ENCODE assay signal across 7 mouse cellular contexts in genomic region chr10:91033942-91034341, GRCm38 (mm10). TPM values are rescaled to one million over a fixed set of nuclear protein-coding genes. Genes with fewer than 3 reads are reported as not detected.
DNase-seq lines count a peak whose midpoint lies in the region; ATAC-seq and TF ChIP-seq lines count a peak whose summit lies in the region.

No protein-coding gene starts in this region.

- no peak overlapping the region for H3K27ac ChIP-seq in forebrain, embryonic 15.5 days (replicated peaks)
- H3K27ac ChIP-seq in hindbrain, embryonic 16.5 days (ENCODE audit: low read depth, low read length), result no peak overlapping the region
- H3K27ac ChIP-seq in midbrain, embryonic 10.5 days (replicated peaks), result no peak overlapping the region

- peak; percentile 59 for ATAC-seq in Patski
- ATAC-seq in forebrain, embryonic 15.5 days (replicated peaks), result peak; percentile 73
- ATAC-seq in hindbrain, embryonic 16.5 days, result peak; percentile 90

- in situ Hi-C loops in Patski (cut with MboI; ENCODE audit: low pct_unique_long_range_greater_than_20kb), result loop anchor here (5.0 kb wide), 1 partner anchor 172 kb away; no protein-coding TSS in a partner anchor

- H3K9me3 ChIP-seq in forebrain, embryonic 15.5 days, result no peaks in the 10 kb centered on the region
- H3K9me3 ChIP-seq in hindbrain, embryonic 16.5 days (ENCODE audit: control insufficient read depth, low read length), result no peaks in the 10 kb centered on the region
- no peaks in the 10 kb centered on the region for H3K9me3 ChIP-seq in midbrain, embryonic 10.5 days (replicated peaks)

- DNase-seq in Patski (ENCODE audit: low read depth, low spot score), result no peak
- peak; percentile 72 for DNase-seq in cerebellum, adult 11 months
- peak; percentile 76 to 80 for DNase-seq in left cerebral cortex, adult 18-20 months (ENCODE audit: low spot score in 2 of 2)
- peak; percentile 58 for DNase-seq in midbrain, embryonic 10.5 days (ENCODE audit: low spot score)
- DNase-seq in skeletal muscle tissue, adult 2 months (ENCODE audit: low read depth, low spot score), result peak; percentile 39

- CTCF ChIA-PET in Patski (lab: Charles Lee), result interaction anchor here (1.0 to 8.6 kb wide), 14 partner anchors 11 to 303 kb away, joined by 3 to 134 read pairs (median 4); no protein-coding TSS in a partner anchor

- H3K9ac ChIP-seq in forebrain, embryonic 15.5 days (replicated peaks), result no peak overlapping the region
- H3K9ac ChIP-seq in hindbrain, embryonic 16.5 days (ENCODE audit: low read depth, low read length), result no peak overlapping the region

- no peaks in the 10 kb centered on the region for H3K27me3 ChIP-seq in Patski
- H3K27me3 ChIP-seq in forebrain, embryonic 15.5 days, result no peaks in the 10 kb centered on the region
- no peaks in the 10 kb centered on the region for H3K27me3 ChIP-seq in hindbrain, embryonic 16.5 days (replicated peaks; ENCODE audit: control insufficient read depth, insufficient read depth, low read length)
- no peaks in the 10 kb centered on the region for H3K27me3 ChIP-seq in midbrain, embryonic 10.5 days (ENCODE audit: low read depth, poor library complexity, severe bottlenecking)

- peaks cover 15% of the 10 kb centered on the region; the same call in 1 of the 2 replicates for H3K36me3 ChIP-seq in forebrain, embryonic 15.5 days
- peaks cover 10% of the 10 kb centered on the region for H3K36me3 ChIP-seq in hindbrain, embryonic 16.5 days (ENCODE audit: control insufficient read depth, insufficient read depth, low read length)
- peaks cover 37% of the 10 kb centered on the region for H3K36me3 ChIP-seq in midbrain, embryonic 10.5 days

- no peak overlapping the region for H3K4me3 ChIP-seq in forebrain, embryonic 15.5 days
- no peak overlapping the region for H3K4me3 ChIP-seq in hindbrain, embryonic 16.5 days (ENCODE audit: low read length)
- H3K4me3 ChIP-seq in midbrain, embryonic 10.5 days, result no peak overlapping the region

- peak; percentile 83 for TF ChIP-seq CTCF in Patski (IDR thresholded peaks at IDR 0.05)

- WGBS in forebrain, embryonic 15.5 days, result 21% methylated on average over 8 of the region's 8 CpGs
- 28% methylated on average over 8 of the region's 8 CpGs for WGBS in hindbrain, embryonic 16.5 days
- 28% methylated on average over 8 of the region's 8 CpGs for WGBS in midbrain, embryonic 10.5 days

- no peak overlapping the region for H3K4me2 ChIP-seq in forebrain, embryonic 15.5 days (replicated peaks)
- no peak overlapping the region for H3K4me2 ChIP-seq in hindbrain, embryonic 16.5 days (ENCODE audit: low read length)

- POLR2A ChIA-PET in Patski (lab: Charles Lee), result no interaction called here

- H3K4me1 ChIP-seq in forebrain, embryonic 15.5 days, result no peaks in the 10 kb centered on the region
- no peaks in the 10 kb centered on the region for H3K4me1 ChIP-seq in hindbrain, embryonic 16.5 days (ENCODE audit: control insufficient read depth, insufficient read depth, low read depth, low read length)
- H3K4me1 ChIP-seq in midbrain, embryonic 10.5 days, result no peaks in the 10 kb centered on the region

RNA-seq across cellular contexts. Expression of gene Apaf1, which starts 48.6 kb away (rescaled TPM):
- polyA plus RNA-seq in Patski (2021), result 11.2 TPM
- 20.2 and 21.6 TPM in 2 replicates for polyA plus RNA-seq in forebrain, embryonic 15.5 days (2015; fragmentation: Nextera tagmentation; extraction: Ambion mirVana)
- polyA plus RNA-seq in hindbrain, embryonic 16.5 days (2015; fragmentation: Nextera tagmentation; extraction: Ambion mirVana), result 12.2 and 15.2 TPM in 2 replicates
- 10 to 100 TPM; 11.8 to 16.0 TPM for total RNA-seq in left cerebral cortex, adult 18-20 months (2021)
- polyA plus RNA-seq in midbrain, embryonic 10.5 days (2016; fragmentation: Nextera tagmentation; extraction: Ambion mirVana), result 18.1 and 21.5 TPM in 2 replicates

RNA-seq across cellular contexts. Expression of gene Ikbip, which starts 48.8 kb away (rescaled TPM):
- polyA plus RNA-seq in Patski (2021), result 85.9 TPM
- 12.4 and 12.9 TPM in 2 replicates for polyA plus RNA-seq in forebrain, embryonic 15.5 days (2015; fragmentation: Nextera tagmentation; extraction: Ambion mirVana)
- polyA plus RNA-seq in hindbrain, embryonic 16.5 days (2015; fragmentation: Nextera tagmentation; extraction: Ambion mirVana), result 19.7 and 20.6 TPM in 2 replicates
- total RNA-seq in left cerebral cortex, adult 18-20 months (2021), result 10 to 100 TPM; 13.0 to 14.2 TPM
- polyA plus RNA-seq in midbrain, embryonic 10.5 days (2016; fragmentation: Nextera tagmentation; extraction: Ambion mirVana), result 20.9 and 23.0 TPM in 2 replicates
